Mouse (Mus musculus) CH12.LX (cell line): ENCODE results near the gene Il11ra2.
"Not testable (repeated sequence)": the region's sequence is repeated elsewhere in the genome, so short reads cannot be mapped to it uniquely, and the experiment has no call there.

ENCODE experiments used
- ELF1 ChIP-seq: IDR thresholded peaks from 2 replicates; pipeline ENCODE4 v1.6.1; 2014; ENCODE audit warnings: low read depth, mild to moderate bottlenecking, inconsistent platforms, low read length, improper control_type of control experiment
- ZNF384 ChIP-seq: IDR thresholded peaks from 2 replicates; pipeline ENCODE4 v1.6.1; 2012; ENCODE audit warnings: low read depth, low read length, improper control_type of control experiment, inconsistent platforms

DNA sequence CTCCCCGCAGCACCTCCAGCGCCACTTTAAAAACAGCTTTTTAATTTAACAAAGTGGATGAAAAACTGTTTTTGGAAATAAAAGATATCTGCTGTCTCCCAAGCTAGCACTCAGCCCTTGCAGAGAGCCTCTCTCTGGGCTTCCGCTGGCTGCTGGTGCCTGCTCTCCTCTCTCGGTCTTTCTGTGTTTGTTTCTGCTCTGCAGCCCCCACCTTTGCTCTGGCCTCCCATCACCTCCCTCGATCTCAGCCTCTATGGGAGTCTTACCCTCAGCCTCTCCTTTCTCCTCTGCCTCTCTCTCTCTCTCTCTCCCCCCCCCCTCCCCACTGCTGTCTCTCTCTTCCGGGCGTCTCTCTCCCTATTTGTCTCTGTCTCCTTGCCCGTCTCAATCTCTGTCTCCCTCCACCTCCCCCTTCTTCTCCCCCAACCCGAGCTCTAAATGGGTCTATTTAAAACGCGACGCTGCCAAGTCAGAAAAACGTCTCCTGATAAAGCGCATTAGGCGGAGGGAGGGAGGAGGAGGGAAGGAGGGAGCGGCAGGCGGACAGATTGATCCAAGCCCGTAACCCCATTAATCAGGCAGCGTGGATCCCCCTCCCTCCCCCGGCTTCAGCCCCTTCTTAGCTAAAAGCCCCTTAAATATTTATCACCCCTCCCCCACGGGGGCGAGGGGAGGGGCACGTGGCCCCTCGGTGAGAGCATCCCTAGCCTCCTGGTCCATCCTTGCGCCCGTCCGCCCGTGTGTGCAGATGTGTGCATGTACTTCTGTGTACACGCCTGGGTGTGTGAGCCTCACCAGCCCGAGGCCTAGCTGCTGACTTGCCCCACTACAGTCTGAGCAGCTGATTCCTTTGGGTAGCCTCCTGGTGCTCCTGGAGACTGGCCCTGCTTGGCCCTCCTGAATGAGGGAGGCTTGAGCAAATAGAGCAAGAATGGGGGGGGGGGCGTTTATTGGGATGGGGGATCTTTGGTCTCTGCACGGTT lies 19.0 kb upstream of the Il11ra2 start:
- not testable (repeated sequence) for TF ChIP-seq ELF1, ZNF384
